Mouse (Mus musculus) kidney, postnatal 0 days (tissue): Measurements from ENCODE around the gene Soat1. TPM values are rescaled to one million over a fixed set of nuclear protein-coding genes. Genes with fewer than 3 reads are reported as not detected.
A peak's percentile ranks its signal among the peaks of the same experiment; 100 is the strongest.
"Not testable (repeated sequence)": the region's sequence is repeated elsewhere in the genome, so short reads cannot be mapped to it uniquely, and the experiment has no call there.

Experiments used
- ATAC-seq: fragments of 200-750 bp; cut with Nextera tagmentation; replicated peaks from 2 replicates; pipeline ENCODE4 v1.8.0; 2017; ENCODE audit warnings: low read depth, moderate number of reproducible peaks, moderate TSS enrichment, moderate library complexity; ENCODE audit not compliant: low FRiP score
- DNase-seq: peaks from one replicate; pipeline ENCODE4 v3.0.0-alpha.2; 2016; ENCODE audit warnings: low spot score
- H3K27ac ChIP-seq: fragments of 300-500 bp; sonication (generic); 2 replicates; pipeline ENCODE4 v1.5.1; 2014; ENCODE audit warnings: mild to moderate bottlenecking
- H3K27me3 ChIP-seq: fragments of 300-500 bp; sonication (generic); 2 replicates; pipeline ENCODE4 v1.6.1; 2014; ENCODE audit warnings: low read length, mixed read lengths; ENCODE audit not compliant: insufficient read depth
- H3K36me3 ChIP-seq: fragments of 300-500 bp; sonication (generic); 2 replicates; pipeline ENCODE4 v1.6.1; 2014; ENCODE audit warnings: low read length, mixed read lengths; ENCODE audit not compliant: insufficient read depth
- H3K4me1 ChIP-seq: fragments of 300-500 bp; sonication (generic); replicated peaks from 2 replicates; pipeline ENCODE4 v1.6.1; 2014; ENCODE audit warnings: antibody characterized with exemption, low read length, mixed read lengths; ENCODE audit not compliant: insufficient read depth
- H3K4me2 ChIP-seq: fragments of 300-500 bp; sonication (generic); 2 replicates; pipeline ENCODE4 v1.6.1; 2014; ENCODE audit warnings: mild to moderate bottlenecking, low read length, moderate library complexity, mixed read lengths
- H3K4me3 ChIP-seq: fragments of 300-500 bp; sonication (generic); replicated peaks from 2 replicates; pipeline ENCODE4 v1.5.1; 2014; ENCODE audit warnings: low read depth, low read length
- H3K9ac ChIP-seq: fragments of 300-500 bp; sonication (generic); 2 replicates; pipeline ENCODE4 v1.6.1; 2014; ENCODE audit warnings: low read depth, low read length
- H3K9me3 ChIP-seq: fragments of 300-500 bp; sonication (generic); replicated peaks from 2 replicates; pipeline ENCODE4 v1.6.1; 2016; ENCODE audit warnings: low read length, inconsistent platforms, mixed read lengths
- CTCF ChIP-seq: IDR thresholded peaks from 2 replicates; pipeline ENCODE4 v1.5.1; 2016; ENCODE audit warnings: antibody characterized with exemption, low read depth, mild to moderate bottlenecking, moderate library complexity
- WGBS: fragments of 180-500 bp; shearing (Covaris S2); extraction: QIAGEN DNeasy Blood & Tissue Kit; methylation state at CpG from one replicate; pipeline ENCODE4 v1.1.7; 2014; 5-methylcytosine and 5-hydroxymethylcytosine counted together
- polyA plus RNA-seq: library from polyadenylated mRNA; unstranded; fragments of >200 nt; fragmentation: Nextera tagmentation; extraction: Ambion mirVana; gene quantifications from 2 replicates; pipeline ENCODE4 v1.2.1, GENCODE M21; 2015

Gene Soat1
- polyA plus RNA-seq, result 30.5 and 37.9 TPM in 2 replicates

- Histone ChIP-seq H3K4me1 (0 out of 2 replicates have a peak, but pooled peaks cover 6% of the 10 kb centered on the region), H3K9me3 (no peaks in the 10 kb centered on the region), H3K27me3 (no peaks in the 10 kb centered on the region), H3K36me3 (0 out of 2 replicates have a peak, but pooled peaks cover 4% of the 10 kb centered on the region), H3K4me3 (peak within 1 kb of the TSS; percentile 82), H3K27ac (peak within 1 kb of the TSS; percentile 77), H3K4me2 (peak within 1 kb of the TSS; percentile 76), H3K9ac (peak within 1 kb of the TSS; percentile 71)
- peak; percentile 93 for DNase-seq
- 0 out of 2 replicates have a peak, but pooled peaks have one; percentile 12 for TF ChIP-seq CTCF
- ATAC-seq, result peak; percentile 93
- 1% methylated on average over 39 of the region's 46 CpGs for WGBS
These were observed at the start of gene Soat1 for GRCm38 (mm10) chr1:156473961-156474503. Gene Soat1 (minus strand): TSS chr1:156474331.

- not testable (repeated sequence) for H3K4me3 ChIP-seq, H3K9me3 ChIP-seq, ATAC-seq, H3K4me1 ChIP-seq, H3K4me2 ChIP-seq, H3K27me3 ChIP-seq, H3K36me3 ChIP-seq, H3K27ac ChIP-seq, DNase-seq, H3K9ac ChIP-seq
- WGBS, result 94% methylated on average over 20 of the region's 22 CpGs
These were observed 49.7 kb upstream of the Soat1 start, which contains the start of gene Gm10031 for GRCm38 (mm10) chr1:156523842-156524241. Gene Gm10031 (plus strand): TSS chr1:156524012.

- peak overlapping the region; percentile 41 for H3K4me2 ChIP-seq
- H3K27ac ChIP-seq, result 0 out of 2 replicates have a peak overlapping the region, but pooled peaks have one; percentile 3
- no peaks in the 10 kb centered on the region for H3K4me1 ChIP-seq
- H3K9ac ChIP-seq, result no peak overlapping the region
- peak; percentile 39 for DNase-seq
- no peak for TF ChIP-seq CTCF
- ATAC-seq, result 0 out of 2 replicates have a peak, but pooled peaks have one; percentile 29
- 32% methylated on average over 15 of the region's 15 CpGs for WGBS
- no peaks in the 10 kb centered on the region for H3K36me3 ChIP-seq
- no peaks in the 10 kb centered on the region for H3K27me3 ChIP-seq
- no peak overlapping the region for H3K4me3 ChIP-seq
- no peaks in the 10 kb centered on the region for H3K9me3 ChIP-seq
These were observed 47.8 kb upstream of the Soat1 start for GRCm38 (mm10) chr1:156521796-156522517.

GRCm38 (mm10) chr1:156520136-156520780 lies 46.1 kb upstream of the Soat1 start:
- no peak overlapping the region for H3K4me2 ChIP-seq
- no peak overlapping the region for H3K9ac ChIP-seq
- H3K4me3 ChIP-seq, result no peak overlapping the region
- H3K4me1 ChIP-seq, result no peaks in the 10 kb centered on the region
- DNase-seq (no peak), ATAC-seq (no peak)
- no peak overlapping the region for H3K27ac ChIP-seq
- no peaks in the 10 kb centered on the region for H3K36me3 ChIP-seq
- no peak for TF ChIP-seq CTCF
- H3K9me3 ChIP-seq, result no peaks in the 10 kb centered on the region
- H3K27me3 ChIP-seq, result no peaks in the 10 kb centered on the region
- WGBS, result 78% methylated on average over 3 of the region's 3 CpGs

GRCm38 (mm10) chr1:156507753-156508152 lies 33.6 kb upstream of the Soat1 start:
- H3K4me2 ChIP-seq, result no peak overlapping the region
- WGBS, result 82% methylated on average over 3 of the region's 3 CpGs

GRCm38 (mm10) chr1:156505901-156506300 lies 31.8 kb upstream of the Soat1 start:
- no peak overlapping the region for H3K4me3 ChIP-seq
- no peaks in the 10 kb centered on the region for H3K27me3 ChIP-seq
- no peaks in the 10 kb centered on the region for H3K9me3 ChIP-seq
- no peak overlapping the region for H3K9ac ChIP-seq
- no peak for DNase-seq
- H3K27ac ChIP-seq, result no peak overlapping the region
- no peak overlapping the region for H3K4me2 ChIP-seq
- no peaks in the 10 kb centered on the region for H3K4me1 ChIP-seq
- no peak for ATAC-seq
- 63% methylated on average over 2 of the region's 2 CpGs for WGBS
- TF ChIP-seq CTCF, result no peak
- H3K36me3 ChIP-seq, result no peaks in the 10 kb centered on the region

More at GRCm38 (mm10) chr1:156507753-156508152, 33.6 kb upstream of the Soat1 start:
- TF ChIP-seq CTCF, result no peak
- H3K4me1 ChIP-seq, result no peaks in the 10 kb centered on the region
- H3K27me3 ChIP-seq, result no peaks in the 10 kb centered on the region
- H3K4me3 ChIP-seq, result no peak overlapping the region
- no peaks in the 10 kb centered on the region for H3K9me3 ChIP-seq
- no peak for ATAC-seq
- H3K36me3 ChIP-seq, result no peaks in the 10 kb centered on the region
- no peak overlapping the region for H3K27ac ChIP-seq
- DNase-seq, result no peak
- H3K9ac ChIP-seq, result no peak overlapping the region
